Mouse (Mus musculus): ENCODE data around the gene Sag. TPM values are rescaled to one million over a fixed set of nuclear protein-coding genes. Genes with fewer than 3 reads are reported as not detected.

Sag gene
- polyA plus RNA-seq, 1 experiment from 2014 or later: 0.68 TPM

- Histone ChIP-seq H3K4me1 (replicated peaks; ENCODE audit: insufficient read depth, low read length) (no peaks in the 10 kb centered on the region), H3K27ac (no peak overlapping the region), H3K4me3 (replicated peaks; ENCODE audit: low read depth, low read length) (no peak overlapping the region), H3K9ac (ENCODE audit: low read depth, low read length) (no peak overlapping the region), H3K27me3 (ENCODE audit: insufficient read depth, low read length) (no peaks in the 10 kb centered on the region), H3K9me3 (replicated peaks; ENCODE audit: low read length) (no peaks in the 10 kb centered on the region), H3K4me2 (ENCODE audit: low read length) (no peak overlapping the region), H3K36me3 (ENCODE audit: insufficient read depth, low read length) (no peaks in the 10 kb centered on the region)
- 64% methylated on average over 9 of the region's 9 CpGs for WGBS
- no peak for ATAC-seq (replicated peaks; ENCODE audit: low FRiP score, low read depth)
- TF ChIP-seq CTCF (IDR thresholded peaks at IDR 0.05; ENCODE audit: low read depth): no peak
- no peak for DNase-seq (ENCODE audit: low spot score)
Observed at GRCm38 (mm10) chr1:87828185-87828584, 24.7 kb downstream of the Sag start.

GRCm38 (mm10) chr1:87828926-87829580 is 25.6 kb downstream of the Sag start:
- DNase-seq (ENCODE audit: low spot score) (no peak), ATAC-seq (replicated peaks; ENCODE audit: low FRiP score, low read depth) (no peak)
- H3K4me1 ChIP-seq (replicated peaks; ENCODE audit: insufficient read depth, low read length): no peaks in the 10 kb centered on the region
- H3K4me2 ChIP-seq (ENCODE audit: low read length): no peak overlapping the region
- H3K27me3 ChIP-seq (ENCODE audit: insufficient read depth, low read length): no peaks in the 10 kb centered on the region
- 54% methylated on average over 7 of the region's 7 CpGs for WGBS
- H3K4me3 ChIP-seq (replicated peaks; ENCODE audit: low read depth, low read length): no peak overlapping the region
- no peak overlapping the region for H3K9ac ChIP-seq (ENCODE audit: low read depth, low read length)
- TF ChIP-seq CTCF (IDR thresholded peaks at IDR 0.05; ENCODE audit: low read depth): no peak
- H3K36me3 ChIP-seq (ENCODE audit: insufficient read depth, low read length): no peaks in the 10 kb centered on the region
- H3K27ac ChIP-seq: no peak overlapping the region
- no peaks in the 10 kb centered on the region for H3K9me3 ChIP-seq (replicated peaks; ENCODE audit: low read length)

GRCm38 (mm10) chr1:87829621-87830211 is 26.2 kb downstream of the Sag start:
- no peaks in the 10 kb centered on the region for H3K4me1 ChIP-seq (replicated peaks; ENCODE audit: insufficient read depth, low read length)
- whole genome bisulfite sequencing: 57% methylated on average over 6 of the region's 6 CpGs
- H3K27me3 ChIP-seq (ENCODE audit: insufficient read depth, low read length): no peaks in the 10 kb centered on the region
- no peak overlapping the region for H3K27ac ChIP-seq
- no peak for TF ChIP-seq CTCF (IDR thresholded peaks at IDR 0.05; ENCODE audit: low read depth)
- ATAC-seq (replicated peaks; ENCODE audit: low FRiP score, low read depth) (no peak), DNase-seq (ENCODE audit: low spot score) (no peak)
- H3K36me3 ChIP-seq (ENCODE audit: insufficient read depth, low read length): no peaks in the 10 kb centered on the region
- no peaks in the 10 kb centered on the region for H3K9me3 ChIP-seq (replicated peaks; ENCODE audit: low read length)
- H3K9ac ChIP-seq (ENCODE audit: low read depth, low read length): no peak overlapping the region
- H3K4me2 ChIP-seq (ENCODE audit: low read length): no peak overlapping the region
- H3K4me3 ChIP-seq (replicated peaks; ENCODE audit: low read depth, low read length): no peak overlapping the region

- DNase-seq (ENCODE audit: low spot score) (no peak), ATAC-seq (replicated peaks; ENCODE audit: low FRiP score, low read depth) (no peak)
- H3K36me3 ChIP-seq (ENCODE audit: insufficient read depth, low read length): no peaks in the 10 kb centered on the region
- H3K27ac ChIP-seq: no peak overlapping the region
- no peak overlapping the region for H3K4me2 ChIP-seq (ENCODE audit: low read length)
- no peak overlapping the region for H3K4me3 ChIP-seq (replicated peaks; ENCODE audit: low read depth, low read length)
- WGBS: 42% methylated on average over 1 of the region's 1 CpGs
- no peak for TF ChIP-seq CTCF (IDR thresholded peaks at IDR 0.05; ENCODE audit: low read depth)
- no peaks in the 10 kb centered on the region for H3K27me3 ChIP-seq (ENCODE audit: insufficient read depth, low read length)
- no peaks in the 10 kb centered on the region for H3K9me3 ChIP-seq (replicated peaks; ENCODE audit: low read length)
- H3K4me1 ChIP-seq (replicated peaks; ENCODE audit: insufficient read depth, low read length): no peaks in the 10 kb centered on the region
- no peak overlapping the region for H3K9ac ChIP-seq (ENCODE audit: low read depth, low read length)
Observed at GRCm38 (mm10) chr1:87836453-87836852, 33.0 kb downstream of the Sag start.

GRCm38 (mm10) chr1:87837018-87837417 is 33.5 kb downstream of the Sag start:
- H3K4me3 ChIP-seq (replicated peaks; ENCODE audit: low read depth, low read length): no peak overlapping the region
- 38% methylated on average over 5 of the region's 5 CpGs for WGBS
- ATAC-seq (replicated peaks; ENCODE audit: low FRiP score, low read depth) (no peak), DNase-seq (ENCODE audit: low spot score) (no peak)
- no peak for TF ChIP-seq CTCF (IDR thresholded peaks at IDR 0.05; ENCODE audit: low read depth)
- no peaks in the 10 kb centered on the region for H3K27me3 ChIP-seq (ENCODE audit: insufficient read depth, low read length)
- no peaks in the 10 kb centered on the region for H3K36me3 ChIP-seq (ENCODE audit: insufficient read depth, low read length)
- H3K27ac ChIP-seq: no peak overlapping the region
- no peaks in the 10 kb centered on the region for H3K9me3 ChIP-seq (replicated peaks; ENCODE audit: low read length)
- no peak overlapping the region for H3K4me2 ChIP-seq (ENCODE audit: low read length)
- no peak overlapping the region for H3K9ac ChIP-seq (ENCODE audit: low read depth, low read length)
- H3K4me1 ChIP-seq (replicated peaks; ENCODE audit: insufficient read depth, low read length): no peaks in the 10 kb centered on the region

DNA sequence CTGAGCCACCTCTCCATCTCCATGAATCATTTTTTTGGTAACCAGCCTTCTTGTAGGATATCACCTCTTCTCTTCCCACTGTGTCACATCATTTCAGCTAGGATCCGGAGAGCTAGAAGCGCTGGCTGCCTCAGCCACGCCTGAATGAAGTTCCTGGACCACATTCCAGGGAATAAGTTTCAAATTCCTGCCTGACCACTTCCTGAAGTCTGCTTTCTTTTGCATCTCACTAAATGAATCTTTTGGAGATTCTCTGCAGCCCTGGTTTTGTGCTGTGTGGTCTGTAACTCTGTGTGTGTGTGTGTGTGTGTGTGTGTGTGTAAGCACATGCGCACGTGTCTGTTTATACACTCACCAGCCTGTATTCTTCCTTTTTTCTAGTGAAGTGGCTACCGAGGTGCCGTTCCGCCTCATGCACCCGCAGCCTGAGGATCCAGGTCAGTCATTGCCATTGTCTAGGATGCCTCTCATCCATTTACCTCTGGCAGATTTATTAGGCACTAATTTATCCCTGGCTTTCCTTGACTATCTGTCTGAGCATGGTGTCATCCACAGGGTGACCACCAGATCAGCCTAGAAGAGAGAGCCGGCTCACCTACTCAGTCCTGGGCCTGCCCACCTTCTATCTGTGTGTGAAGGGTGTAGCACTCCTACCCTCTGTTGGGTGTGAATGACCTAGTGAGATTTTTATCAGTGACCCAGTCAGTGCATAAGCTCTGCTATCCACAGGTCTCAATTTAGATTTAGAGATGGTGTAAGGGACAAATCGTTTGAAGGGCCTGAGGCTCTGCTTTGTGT is 37.1 kb downstream of the Sag start:
- Histone ChIP-seq H3K36me3 (ENCODE audit: insufficient read depth, low read length) (no peaks in the 10 kb centered on the region), H3K27me3 (ENCODE audit: insufficient read depth, low read length) (no peaks in the 10 kb centered on the region), H3K4me2 (ENCODE audit: low read length) (no peak overlapping the region), H3K4me1 (replicated peaks; ENCODE audit: insufficient read depth, low read length) (no peaks in the 10 kb centered on the region), H3K9ac (ENCODE audit: low read depth, low read length) (no peak overlapping the region), H3K4me3 (replicated peaks; ENCODE audit: low read depth, low read length) (no peak overlapping the region), H3K27ac (no peak overlapping the region), H3K9me3 (replicated peaks; ENCODE audit: low read length) (no peaks in the 10 kb centered on the region)
- DNase-seq (ENCODE audit: low spot score) (peak; percentile 71), ATAC-seq (replicated peaks; ENCODE audit: low FRiP score, low read depth) (peak; percentile 57; the same call in 1 of the 2 replicates)
- 27% methylated on average over 11 of the region's 11 CpGs for WGBS
- no peak for TF ChIP-seq CTCF (IDR thresholded peaks at IDR 0.05; ENCODE audit: low read depth)
